Mouse (Mus musculus) stomach, postnatal 0 days (tissue): Measurements from ENCODE around the gene Grk6.

Source experiments
- CTCF ChIP-seq: IDR thresholded peaks from 2 replicates; pipeline ENCODE4 v1.5.1; 2016; ENCODE audit warnings: antibody characterized with exemption, low read depth, mild to moderate bottlenecking, moderate library complexity
- EP300 ChIP-seq: optimal IDR thresholded peaks from 2 replicates; pipeline ENCODE3; 2016; ENCODE audit warnings: antibody characterized with exemption

DNA sequence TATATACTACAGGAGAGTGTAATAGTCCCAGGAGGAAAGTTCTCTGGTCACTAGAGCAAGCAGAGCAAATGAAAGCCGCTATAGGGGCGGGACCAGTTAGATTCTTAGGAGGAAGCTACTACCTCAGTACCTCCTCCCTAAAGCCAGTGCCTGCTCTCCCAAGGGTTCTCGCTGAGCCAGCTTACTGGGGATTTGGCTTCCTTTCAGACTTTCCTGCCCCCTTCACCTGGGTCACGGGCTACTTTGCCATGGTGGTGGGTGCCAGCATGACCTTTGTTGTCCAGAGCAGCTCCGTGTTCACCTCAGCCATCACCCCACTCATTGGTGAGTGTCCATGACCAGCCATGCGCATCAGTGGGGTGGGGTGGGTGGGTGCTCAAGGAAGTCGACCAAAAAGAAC is 33.0 kb upstream of the Grk6 start:
- TF ChIP-seq CTCF, result no peak
- TF ChIP-seq EP300, result no peak
